Mouse (Mus musculus) retina, adult 2 months (tissue): ENCODE measurements around the gene Rab15.
A peak's percentile ranks its signal among the peaks of the same experiment; 100 is the strongest.

Source experiments
- DNase-seq: peaks from one replicate; pipeline ENCODE4 v3.0.0-alpha.2; 2012; ENCODE audit warnings: low read depth, low spot score

The Rab15 gene

GRCm38 (mm10) chr12:76778305-76779083 lies 44.2 kb downstream of the Rab15 start:
- no peak for DNase-seq

GRCm38 (mm10) chr12:76777845-76778244 lies 44.9 kb downstream of the Rab15 start:
- DNase-seq = no peak

- no peak for DNase-seq
These were observed 45.8 kb downstream of the Rab15 start for GRCm38 (mm10) chr12:76776898-76777297.

- DNase-seq = no peak
These were observed 47.6 kb downstream of the Rab15 start for GRCm38 (mm10) chr12:76775132-76775531.

- no peak for DNase-seq
These were observed 48.1 kb downstream of the Rab15 start for GRCm38 (mm10) chr12:76774652-76775051.

- DNase-seq = no peak
These were observed 51.2 kb downstream of the Rab15 start for GRCm38 (mm10) chr12:76771540-76771939.

- no peak for DNase-seq
These were observed 51.7 kb downstream of the Rab15 start for GRCm38 (mm10) chr12:76770841-76771500.

GRCm38 (mm10) chr12:76765901-76766630 lies 56.6 kb downstream of the Rab15 start:
- DNase-seq = no peak

GRCm38 (mm10) chr12:76765354-76765851 lies 57.3 kb downstream of the Rab15 start, which contains the start of the genes Churc1 and Fntb:
Gene Churc1, plus strand, starts transcription at chr12:76765538.
Gene Fntb, plus strand, starts transcription at chr12:76765589.
- DNase-seq = peak; percentile 69

GRCm38 (mm10) chr12:76752652-76753318 lies 69.9 kb downstream of the Rab15 start:
- peak; percentile 18 for DNase-seq

GRCm38 (mm10) chr12:76750866-76751459 lies 71.7 kb downstream of the Rab15 start:
- no peak for DNase-seq
